Mouse (Mus musculus): ENCODE results near the gene Gm43518. TPM values are rescaled to one million over a fixed set of nuclear protein-coding genes. Genes with fewer than 3 reads are reported as not detected.

Gm43518 gene
- polyA plus RNA-seq, 1 experiment from 2014 or later: 0.67 TPM

DNA sequence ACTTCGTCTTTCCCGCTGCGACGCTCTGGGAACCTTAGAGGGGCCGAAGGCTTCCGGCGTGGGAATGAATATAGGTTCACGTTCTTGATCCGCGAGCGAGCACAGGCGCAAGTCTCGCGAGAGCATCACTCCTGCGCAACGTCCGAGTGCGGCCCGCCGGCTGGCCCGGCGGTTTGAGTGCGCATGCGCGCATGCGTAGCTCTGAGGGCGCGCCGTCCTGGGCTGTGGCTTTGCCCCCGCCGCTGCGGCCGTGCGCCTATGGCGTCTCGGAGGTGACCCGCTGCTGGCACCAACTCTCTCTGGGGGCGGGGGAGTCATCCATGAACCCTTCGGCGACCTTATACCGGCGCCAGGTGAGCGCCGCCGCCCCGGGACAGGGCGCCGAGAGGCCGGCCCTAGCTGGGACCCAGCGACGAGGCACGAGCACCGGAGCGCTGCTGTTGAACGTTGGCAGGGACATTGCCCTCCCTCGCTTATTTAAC, 3.3 kb downstream of the Gm43518 start, which contains the start of gene Ccdc62:
Gene Ccdc62 (plus strand): TSS at position 172 of the 482 bp plus-strand sequence.
- H3K27me3 ChIP-seq (ENCODE audit: insufficient read depth, low read length): no peaks in the 10 kb centered on the region
- peak within 1 kb of the TSS; percentile 79 for H3K4me2 ChIP-seq (ENCODE audit: low read depth, low read length)
- under 1% methylated on average over 56 of the region's 56 CpGs for WGBS (ENCODE audit: insufficient replicate concordance)
- H3K36me3 ChIP-seq (replicated peaks; ENCODE audit: insufficient read depth, low read length): peaks cover 19% of the 10 kb centered on the region
- ATAC-seq (peak; percentile 98), DNase-seq (peak; percentile 95)
- H3K9ac ChIP-seq (replicated peaks): peak within 1 kb of the TSS; percentile 88
- H3K27ac ChIP-seq (ENCODE audit: low read depth): peak within 1 kb of the TSS; percentile 89
- no peaks in the 10 kb centered on the region for H3K9me3 ChIP-seq (ENCODE audit: low read length)
- no peak for TF ChIP-seq CTCF (IDR thresholded peaks at IDR 0.05; ENCODE audit: low read depth)
- peak; percentile 44; the same call in 1 of the 2 replicates for TF ChIP-seq EP300 (IDR thresholded peaks at IDR 0.05; ENCODE audit: low read depth)
- peaks cover 8% of the 10 kb centered on the region; the same call in 1 of the 2 replicates for H3K4me1 ChIP-seq (ENCODE audit: insufficient read depth)
- H3K4me3 ChIP-seq (ENCODE audit: low read depth, low read length): peak within 1 kb of the TSS; percentile 74

DNA sequence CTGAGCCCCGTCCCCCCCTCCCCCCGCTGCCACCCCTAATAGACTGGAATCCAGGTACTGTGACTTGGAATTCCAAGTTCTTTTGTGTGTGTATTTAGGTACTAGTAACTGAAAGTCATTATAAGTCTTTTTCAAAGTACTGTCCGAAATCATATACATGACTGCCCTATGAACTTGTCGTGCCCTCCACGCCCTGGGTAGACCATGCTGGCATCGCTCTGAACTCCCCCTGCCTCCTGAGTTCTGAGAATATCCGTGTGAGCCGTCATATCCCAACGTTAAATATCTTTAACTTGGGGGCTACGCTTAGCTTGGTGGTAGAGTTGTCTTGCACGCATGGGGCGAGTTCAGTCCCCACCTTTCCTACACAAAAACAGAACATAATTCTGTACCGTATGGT, 3.9 kb downstream of the Gm43518 start:
- DNase-seq (peak; percentile 12), ATAC-seq (no peak)
- Histone ChIP-seq H3K9ac (replicated peaks) (peak overlapping the region; percentile 88), H3K9me3 (ENCODE audit: low read length) (no peaks in the 10 kb centered on the region), H3K4me3 (ENCODE audit: low read depth, low read length) (peak overlapping the region; percentile 74), H3K27ac (ENCODE audit: low read depth) (peak overlapping the region; percentile 89), H3K27me3 (ENCODE audit: insufficient read depth, low read length) (no peaks in the 10 kb centered on the region), H3K4me2 (ENCODE audit: low read depth, low read length) (peak overlapping the region; percentile 79), H3K36me3 (replicated peaks; ENCODE audit: insufficient read depth, low read length) (peaks cover 19% of the 10 kb centered on the region), H3K4me1 (ENCODE audit: insufficient read depth) (peaks cover 8% of the 10 kb centered on the region; the same call in 1 of the 2 replicates)
- 44% methylated on average over 13 of the region's 13 CpGs for WGBS (ENCODE audit: insufficient replicate concordance)
- TF ChIP-seq EP300 (IDR thresholded peaks at IDR 0.05; ENCODE audit: low read depth) (no peak), CTCF (IDR thresholded peaks at IDR 0.05; ENCODE audit: low read depth) (no peak)

DNA sequence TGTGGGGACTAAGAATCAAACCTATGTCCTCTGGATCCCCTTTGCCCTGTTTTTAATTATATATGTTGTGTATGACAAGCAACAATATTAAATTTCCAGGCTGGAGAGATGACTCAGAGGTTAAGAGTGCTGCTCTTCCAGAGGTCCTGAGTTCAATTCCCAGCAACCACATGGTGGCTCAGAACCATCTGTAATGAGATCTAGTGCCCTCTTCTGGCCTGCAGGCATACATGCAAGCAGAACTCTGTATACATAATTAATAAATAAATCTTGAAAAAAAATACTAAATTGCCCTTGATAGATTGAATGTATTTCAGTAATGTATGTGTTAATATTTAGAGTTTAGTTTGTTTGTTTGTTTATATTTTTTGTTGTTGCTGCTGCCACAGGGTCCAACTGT, 5.7 kb downstream of the Gm43518 start:
- H3K4me2 ChIP-seq (ENCODE audit: low read depth, low read length): no peak overlapping the region
- no peak overlapping the region for H3K27ac ChIP-seq (ENCODE audit: low read depth)
- no peak overlapping the region for H3K4me3 ChIP-seq (ENCODE audit: low read depth, low read length)
- no peak for ATAC-seq
- peaks cover 9% of the 10 kb centered on the region for H3K36me3 ChIP-seq (replicated peaks; ENCODE audit: insufficient read depth, low read length)
- no peaks in the 10 kb centered on the region for H3K27me3 ChIP-seq (ENCODE audit: insufficient read depth, low read length)
- H3K9ac ChIP-seq (replicated peaks): no peak overlapping the region
- peaks cover 8% of the 10 kb centered on the region; the same call in 1 of the 2 replicates for H3K4me1 ChIP-seq (ENCODE audit: insufficient read depth)
- DNase-seq: no peak
- TF ChIP-seq CTCF (IDR thresholded peaks at IDR 0.05; ENCODE audit: low read depth) (peak; percentile 45), EP300 (IDR thresholded peaks at IDR 0.05; ENCODE audit: low read depth) (no peak)
- no peaks in the 10 kb centered on the region for H3K9me3 ChIP-seq (ENCODE audit: low read length)

DNA sequence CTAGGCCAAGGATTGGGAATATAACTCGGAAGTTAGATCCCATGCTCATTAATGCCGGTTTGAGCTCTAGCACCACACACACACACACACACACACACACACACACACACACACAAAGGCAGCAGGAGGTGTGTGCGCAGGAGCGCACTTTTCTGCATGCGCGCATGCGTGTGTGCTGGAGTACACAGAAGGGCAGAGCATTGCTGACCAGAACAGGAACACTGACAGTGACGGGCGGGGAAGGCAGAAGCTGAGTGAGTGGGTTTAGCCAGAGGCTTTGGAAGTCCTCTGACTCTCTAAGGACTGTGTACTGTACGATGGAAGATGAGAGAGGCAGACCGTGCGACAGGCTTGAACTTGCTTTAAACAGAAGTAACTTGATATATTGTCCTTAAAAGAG, 6.3 kb downstream of the Gm43518 start:
- no peak overlapping the region for H3K9ac ChIP-seq (replicated peaks)
- TF ChIP-seq CTCF (IDR thresholded peaks at IDR 0.05; ENCODE audit: low read depth): no peak
- TF ChIP-seq EP300 (IDR thresholded peaks at IDR 0.05; ENCODE audit: low read depth): no peak
- WGBS (ENCODE audit: insufficient replicate concordance): 71% methylated on average over 12 of the region's 12 CpGs

DNA sequence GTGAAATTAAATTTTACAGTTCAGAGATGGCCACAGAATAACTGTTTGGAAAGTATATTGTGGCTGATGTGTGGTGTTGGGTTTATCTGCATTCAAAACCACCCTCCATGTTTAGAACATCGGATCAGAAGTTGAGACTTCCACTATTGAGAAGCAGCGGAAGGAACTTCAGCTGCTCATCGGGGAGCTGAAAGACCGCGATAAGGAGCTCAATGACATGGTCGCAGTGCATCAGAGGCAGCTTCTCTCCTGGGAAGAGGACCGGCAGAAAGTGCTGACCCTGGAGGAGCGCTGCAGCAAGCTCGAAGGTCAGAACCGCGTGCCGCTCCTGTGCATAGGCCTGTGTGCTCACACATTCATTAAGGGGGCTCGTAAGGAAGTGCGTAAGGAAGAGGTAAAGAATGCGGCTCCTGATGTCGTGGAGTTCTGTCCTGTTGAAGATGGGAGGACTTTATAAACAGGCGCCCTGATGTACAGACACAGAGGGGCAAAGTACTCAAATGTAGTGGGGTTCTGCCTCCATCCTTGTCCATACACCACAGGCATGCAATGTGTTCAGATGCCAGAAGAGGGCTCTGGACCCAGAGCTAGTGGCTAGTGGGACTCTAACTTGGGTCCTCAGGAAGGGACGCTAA, 6.9 kb downstream of the Gm43518 start:
- Histone ChIP-seq H3K4me2 (ENCODE audit: low read depth, low read length) (peak overlapping the region; percentile 36), H3K36me3 (replicated peaks; ENCODE audit: insufficient read depth, low read length) (0 out of 2 replicates have a peak, but pooled peaks cover 4% of the 10 kb centered on the region), H3K27me3 (ENCODE audit: insufficient read depth, low read length) (no peaks in the 10 kb centered on the region), H3K27ac (ENCODE audit: low read depth) (peak overlapping the region; percentile 13; the same call in 1 of the 2 replicates), H3K4me1 (ENCODE audit: insufficient read depth) (peaks cover 8% of the 10 kb centered on the region; the same call in 1 of the 2 replicates), H3K4me3 (ENCODE audit: low read depth, low read length) (peak overlapping the region; percentile 17; the same call in 1 of the 2 replicates), H3K9ac (replicated peaks) (no peak overlapping the region; the same call in 1 of the 2 replicates), H3K9me3 (ENCODE audit: low read length) (no peaks in the 10 kb centered on the region)
- ATAC-seq (no peak), DNase-seq (peak; percentile 42)
- TF ChIP-seq EP300 (IDR thresholded peaks at IDR 0.05; ENCODE audit: low read depth) (no peak), CTCF (IDR thresholded peaks at IDR 0.05; ENCODE audit: low read depth) (peak; percentile 70)
- WGBS (ENCODE audit: insufficient replicate concordance): 32% methylated on average over 18 of the region's 18 CpGs

More for the DNA sequence above, 6.3 kb downstream of the Gm43518 start:
- peak overlapping the region; percentile 17; the same call in 1 of the 2 replicates for H3K4me3 ChIP-seq (ENCODE audit: low read depth, low read length)
- H3K27ac ChIP-seq (ENCODE audit: low read depth): peak overlapping the region; percentile 13; the same call in 1 of the 2 replicates
- DNase-seq: no peak
- 0 out of 2 replicates have a peak, but pooled peaks cover 7% of the 10 kb centered on the region for H3K36me3 ChIP-seq (replicated peaks; ENCODE audit: insufficient read depth, low read length)
- H3K4me1 ChIP-seq (ENCODE audit: insufficient read depth): peaks cover 8% of the 10 kb centered on the region; the same call in 1 of the 2 replicates
- H3K27me3 ChIP-seq (ENCODE audit: insufficient read depth, low read length): no peaks in the 10 kb centered on the region
- H3K4me2 ChIP-seq (ENCODE audit: low read depth, low read length): peak overlapping the region; percentile 36
- no peak for ATAC-seq
- no peaks in the 10 kb centered on the region for H3K9me3 ChIP-seq (ENCODE audit: low read length)

GRCm38 (mm10) chr5:123935931-123936330, 8.7 kb downstream of the Gm43518 start:
- Histone ChIP-seq H3K4me1 (ENCODE audit: insufficient read depth) (peaks cover 4% of the 10 kb centered on the region; the same call in 1 of the 2 replicates), H3K9ac (replicated peaks) (no peak overlapping the region), H3K36me3 (replicated peaks; ENCODE audit: insufficient read depth, low read length) (no peaks in the 10 kb centered on the region), H3K4me2 (ENCODE audit: low read depth, low read length) (no peak overlapping the region), H3K9me3 (ENCODE audit: low read length) (no peaks in the 10 kb centered on the region), H3K27me3 (ENCODE audit: insufficient read depth, low read length) (no peaks in the 10 kb centered on the region), H3K4me3 (ENCODE audit: low read depth, low read length) (no peak overlapping the region), H3K27ac (ENCODE audit: low read depth) (no peak overlapping the region)
- WGBS (ENCODE audit: insufficient replicate concordance): 83% methylated on average over 5 of the region's 5 CpGs
- TF ChIP-seq EP300 (IDR thresholded peaks at IDR 0.05; ENCODE audit: low read depth): no peak
- TF ChIP-seq CTCF (IDR thresholded peaks at IDR 0.05; ENCODE audit: low read depth): no peak
- ATAC-seq (no peak), DNase-seq (no peak)
